Mouse (Mus musculus): ENCODE data around the gene Fam19a4. TPM values are rescaled to one million over a fixed set of nuclear protein-coding genes. Genes with fewer than 3 reads are reported as not detected.
A peak's percentile ranks its signal among the peaks of the same experiment; 100 is the strongest.

The Fam19a4 gene
- polyA plus RNA-seq (2011; ENCODE audit: insufficient read depth, insufficient read length, low replicate concordance, missing spikeins): not detected in 2 replicates

- Histone ChIP-seq H3K4me3 (replicated peaks; ENCODE audit: control insufficient read depth, low read depth, low read length) (no peak within 1 kb of the TSS), H3K27ac (ENCODE audit: control insufficient read depth, insufficient read depth, low read depth, low read length, poor library complexity) (no peak within 1 kb of the TSS; the same call in 1 of the 2 replicates), H3K4me1 (ENCODE audit: control insufficient read depth, insufficient read depth, low read length) (no peaks in the 10 kb centered on the region)
- WGBS: 5% methylated on average over 30 of the region's 30 CpGs
- TF ChIP-seq CTCF (IDR thresholded peaks at IDR 0.05; ENCODE audit: control insufficient read depth, insufficient read depth, low read length) (no peak), POLR2A (IDR thresholded peaks at IDR 0.05; ENCODE audit: borderline replicate concordance, control insufficient read depth, low read depth, low read length) (no peak)
These were observed at the start of gene Fam19a4 for GRCm38 (mm10) chr6:97060074-97060681. TSS of gene Fam19a4 (minus strand) at chr6:97060413.

- TF ChIP-seq POLR2A (IDR thresholded peaks at IDR 0.05; ENCODE audit: borderline replicate concordance, control insufficient read depth, low read depth, low read length): no peak
- TF ChIP-seq CTCF (IDR thresholded peaks at IDR 0.05; ENCODE audit: control insufficient read depth, insufficient read depth, low read length): peak; percentile 45; the same call in 1 of the 2 replicates
- WGBS: 18% methylated on average over 2 of the region's 2 CpGs
- Histone ChIP-seq H3K4me3 (replicated peaks; ENCODE audit: control insufficient read depth, low read depth, low read length) (no peak overlapping the region), H3K27ac (ENCODE audit: control insufficient read depth, insufficient read depth, low read depth, low read length, poor library complexity) (no peak overlapping the region), H3K4me1 (ENCODE audit: control insufficient read depth, insufficient read depth, low read length) (no peaks in the 10 kb centered on the region)
These were observed 46.6 kb upstream of the Fam19a4 start for GRCm38 (mm10) chr6:97106777-97107176.

GRCm38 (mm10) chr6:97106106-97106505 is 45.9 kb upstream of the Fam19a4 start:
- Histone ChIP-seq H3K27ac (ENCODE audit: control insufficient read depth, insufficient read depth, low read depth, low read length, poor library complexity) (no peak overlapping the region), H3K4me1 (ENCODE audit: control insufficient read depth, insufficient read depth, low read length) (no peaks in the 10 kb centered on the region), H3K4me3 (replicated peaks; ENCODE audit: control insufficient read depth, low read depth, low read length) (no peak overlapping the region)
- no peak for TF ChIP-seq CTCF (IDR thresholded peaks at IDR 0.05; ENCODE audit: control insufficient read depth, insufficient read depth, low read length)
- no peak for TF ChIP-seq POLR2A (IDR thresholded peaks at IDR 0.05; ENCODE audit: borderline replicate concordance, control insufficient read depth, low read depth, low read length)
- WGBS: 73% methylated on average over 8 of the region's 8 CpGs

DNA sequence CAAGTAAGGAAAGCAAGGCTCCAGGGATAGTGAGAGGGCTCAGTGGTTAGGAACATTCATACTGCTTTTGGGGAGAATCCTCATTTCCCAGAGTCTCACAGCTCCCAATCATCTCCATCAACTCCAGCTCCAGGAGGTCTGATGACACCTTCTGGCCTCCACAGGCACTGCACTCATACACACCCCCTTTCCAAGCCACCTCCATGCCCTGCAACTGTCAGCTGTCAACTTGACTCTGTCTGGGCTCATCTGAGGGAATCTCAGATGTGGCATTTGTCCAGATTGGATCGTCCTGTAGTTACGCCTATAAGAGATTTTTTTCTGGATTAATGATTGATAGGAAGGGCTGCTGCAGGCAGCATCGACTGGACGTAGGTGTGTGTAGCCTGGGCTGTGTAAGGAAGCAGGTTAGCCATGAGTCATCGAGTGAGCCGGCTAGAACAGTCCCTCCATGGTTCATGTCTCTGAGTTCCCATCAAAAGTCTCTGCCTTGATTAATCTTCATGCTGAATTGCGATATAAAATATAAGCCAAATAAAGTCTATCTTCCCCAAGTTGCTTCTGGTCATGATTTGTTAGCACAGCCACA is 44.1 kb upstream of the Fam19a4 start:
- H3K4me3 ChIP-seq (replicated peaks; ENCODE audit: control insufficient read depth, low read depth, low read length): no peak overlapping the region
- TF ChIP-seq POLR2A (IDR thresholded peaks at IDR 0.05; ENCODE audit: borderline replicate concordance, control insufficient read depth, low read depth, low read length) (no peak), CTCF (IDR thresholded peaks at IDR 0.05; ENCODE audit: control insufficient read depth, insufficient read depth, low read length) (peak; percentile 37; the same call in 1 of the 2 replicates)
- WGBS: 74% methylated on average over 7 of the region's 7 CpGs
- H3K27ac ChIP-seq (ENCODE audit: control insufficient read depth, insufficient read depth, low read depth, low read length, poor library complexity): no peak overlapping the region
- no peaks in the 10 kb centered on the region for H3K4me1 ChIP-seq (ENCODE audit: control insufficient read depth, insufficient read depth, low read length)

GRCm38 (mm10) chr6:97101958-97102702 is 41.9 kb upstream of the Fam19a4 start:
- Histone ChIP-seq H3K4me1 (ENCODE audit: control insufficient read depth, insufficient read depth, low read length) (no peaks in the 10 kb centered on the region), H3K27ac (ENCODE audit: control insufficient read depth, insufficient read depth, low read depth, low read length, poor library complexity) (no peak overlapping the region), H3K4me3 (replicated peaks; ENCODE audit: control insufficient read depth, low read depth, low read length) (no peak overlapping the region)
- WGBS: 9% methylated on average over 15 of the region's 15 CpGs
- TF ChIP-seq CTCF (IDR thresholded peaks at IDR 0.05; ENCODE audit: control insufficient read depth, insufficient read depth, low read length) (no peak), POLR2A (IDR thresholded peaks at IDR 0.05; ENCODE audit: borderline replicate concordance, control insufficient read depth, low read depth, low read length) (no peak)

- Histone ChIP-seq H3K4me3 (replicated peaks; ENCODE audit: control insufficient read depth, low read depth, low read length) (no peak overlapping the region), H3K4me1 (ENCODE audit: control insufficient read depth, insufficient read depth, low read length) (no peaks in the 10 kb centered on the region), H3K27ac (ENCODE audit: control insufficient read depth, insufficient read depth, low read depth, low read length, poor library complexity) (no peak overlapping the region)
- WGBS: 21% methylated on average over 12 of the region's 12 CpGs
- no peak for TF ChIP-seq CTCF (IDR thresholded peaks at IDR 0.05; ENCODE audit: control insufficient read depth, insufficient read depth, low read length)
- TF ChIP-seq POLR2A (IDR thresholded peaks at IDR 0.05; ENCODE audit: borderline replicate concordance, control insufficient read depth, low read depth, low read length): no peak
These were observed 41.2 kb upstream of the Fam19a4 start for GRCm38 (mm10) chr6:97101190-97101957.

- no peaks in the 10 kb centered on the region for H3K4me1 ChIP-seq (ENCODE audit: control insufficient read depth, insufficient read depth, low read length)
- H3K4me3 ChIP-seq (replicated peaks; ENCODE audit: control insufficient read depth, low read depth, low read length): no peak overlapping the region
- no peak overlapping the region for H3K27ac ChIP-seq (ENCODE audit: control insufficient read depth, insufficient read depth, low read depth, low read length, poor library complexity)
- 91% methylated on average over 2 of the region's 2 CpGs for WGBS
- TF ChIP-seq POLR2A (IDR thresholded peaks at IDR 0.05; ENCODE audit: borderline replicate concordance, control insufficient read depth, low read depth, low read length) (no peak), CTCF (IDR thresholded peaks at IDR 0.05; ENCODE audit: control insufficient read depth, insufficient read depth, low read length) (no peak)
These were observed 22.1 kb upstream of the Fam19a4 start for GRCm38 (mm10) chr6:97082336-97082735.
